Mouse (Mus musculus): ENCODE data around the gene Bbs9.
A peak's percentile ranks its signal among the peaks of the same experiment; 100 is the strongest.

Bbs9 gene

GRCm38 (mm10) chr9:22532810-22533447, 57.4 kb downstream of the Bbs9 start:
- DNase-seq (ENCODE audit: low spot score in 2 of 2) = peak in 1 of 2 experiments; percentile 2

GRCm38 (mm10) chr9:22537767-22538373, 62.4 kb downstream of the Bbs9 start:
- DNase-seq (ENCODE audit: low spot score in 2 of 2) = no peak

- no peak for DNase-seq (ENCODE audit: low spot score in 2 of 2)
These were observed 64.0 kb downstream of the Bbs9 start for GRCm38 (mm10) chr9:22539546-22539945.

- DNase-seq (ENCODE audit: low spot score in 2 of 2) = no peak
These were observed 65.6 kb downstream of the Bbs9 start for GRCm38 (mm10) chr9:22541130-22541529.

- DNase-seq (ENCODE audit: low spot score in 2 of 2) = no peak
These were observed 68.0 kb downstream of the Bbs9 start for GRCm38 (mm10) chr9:22543467-22543866.

- DNase-seq (ENCODE audit: low spot score in 2 of 2) = no peak
These were observed 69.1 kb downstream of the Bbs9 start for GRCm38 (mm10) chr9:22544349-22545341.

GRCm38 (mm10) chr9:22551273-22551672, 75.8 kb downstream of the Bbs9 start:
- no peak for DNase-seq (ENCODE audit: low spot score in 2 of 2)

GRCm38 (mm10) chr9:22556076-22556475, 80.6 kb downstream of the Bbs9 start:
- DNase-seq (ENCODE audit: low spot score in 2 of 2) = no peak

GRCm38 (mm10) chr9:22557467-22557866, 82.0 kb downstream of the Bbs9 start:
- peak; percentile 40 to 60 for DNase-seq (ENCODE audit: low spot score in 2 of 2)

- DNase-seq (ENCODE audit: low spot score in 2 of 2) = no peak
These were observed 88.3 kb downstream of the Bbs9 start for GRCm38 (mm10) chr9:22563612-22564347.

- no peak for DNase-seq (ENCODE audit: low spot score in 2 of 2)
These were observed 92.2 kb downstream of the Bbs9 start for GRCm38 (mm10) chr9:22567726-22568125.

GRCm38 (mm10) chr9:22576426-22577139, 101.1 kb downstream of the Bbs9 start:
- DNase-seq (ENCODE audit: low spot score in 2 of 2) = no peak

- no peak for DNase-seq (ENCODE audit: low spot score in 2 of 2)
These were observed 102.8 kb downstream of the Bbs9 start for GRCm38 (mm10) chr9:22578266-22578665.

GRCm38 (mm10) chr9:22584221-22584620, 108.7 kb downstream of the Bbs9 start:
- DNase-seq (ENCODE audit: low spot score in 2 of 2) = no peak

GRCm38 (mm10) chr9:22593032-22593431, 117.5 kb downstream of the Bbs9 start:
- DNase-seq (ENCODE audit: low spot score in 2 of 2) = no peak

GRCm38 (mm10) chr9:22596650-22597049, 121.1 kb downstream of the Bbs9 start:
- DNase-seq (ENCODE audit: low spot score in 2 of 2) = no peak

- no peak for DNase-seq (ENCODE audit: low spot score in 2 of 2)
These were observed 137.8 kb downstream of the Bbs9 start for GRCm38 (mm10) chr9:22613271-22613824.

- no peak for DNase-seq (ENCODE audit: low spot score in 2 of 2)
These were observed 143.7 kb downstream of the Bbs9 start for GRCm38 (mm10) chr9:22619245-22619644.

- DNase-seq (ENCODE audit: low spot score in 2 of 2) = peak in 1 of 2 experiments; percentile 43
These were observed 149.5 kb downstream of the Bbs9 start for GRCm38 (mm10) chr9:22624966-22625365.

- no peak for DNase-seq (ENCODE audit: low spot score in 2 of 2)
These were observed 150.5 kb downstream of the Bbs9 start for GRCm38 (mm10) chr9:22626014-22626413.

- DNase-seq (ENCODE audit: low spot score in 2 of 2) = no peak
These were observed 152.4 kb downstream of the Bbs9 start for GRCm38 (mm10) chr9:22627912-22628311.
